Mouse (Mus musculus) liver, embryonic 12.5 days (tissue): Measurements from ENCODE around the gene Clic4. TPM values are rescaled to one million over a fixed set of nuclear protein-coding genes. Genes with fewer than 3 reads are reported as not detected.

Experiments used
- ATAC-seq: fragments of 200-750 bp; cut with Nextera tagmentation; 2 replicates; pipeline ENCODE4 v1.8.0; 2017; ENCODE audit warnings: moderate number of reproducible peaks, mild to moderate bottlenecking, moderate library complexity
- H3K27ac ChIP-seq: fragments of 300-500 bp; sonication (generic); 2 replicates; pipeline ENCODE4 v1.5.1; 2016; ENCODE audit warnings: mild to moderate bottlenecking
- H3K27me3 ChIP-seq: fragments of 300-500 bp; sonication (generic); replicated peaks from 2 replicates; pipeline ENCODE4 v1.6.1; 2016; ENCODE audit warnings: mild to moderate bottlenecking, moderate library complexity
- H3K36me3 ChIP-seq: fragments of 300-500 bp; sonication (generic); 2 replicates; pipeline ENCODE4 v1.6.1; 2016; ENCODE audit warnings: mild to moderate bottlenecking, moderate library complexity
- H3K4me1 ChIP-seq: fragments of 300-500 bp; sonication (generic); 2 replicates; pipeline ENCODE4 v1.6.1; 2016
- H3K4me2 ChIP-seq: fragments of 300-500 bp; sonication (generic); 2 replicates; pipeline ENCODE4 v1.6.1; 2016; ENCODE audit warnings: mild to moderate bottlenecking, moderate library complexity
- H3K4me3 ChIP-seq: fragments of 300-500 bp; sonication (generic); 2 replicates; pipeline ENCODE4 v1.5.1; 2016; ENCODE audit warnings: mild to moderate bottlenecking, moderate library complexity
- H3K9ac ChIP-seq: fragments of 300-500 bp; sonication (generic); 2 replicates; pipeline ENCODE4 v1.6.1; 2016; ENCODE audit warnings: mild to moderate bottlenecking, moderate library complexity
- H3K9me3 ChIP-seq: fragments of 300-500 bp; sonication (generic); replicated peaks from 2 replicates; pipeline ENCODE4 v1.6.1; 2016; ENCODE audit warnings: mild to moderate bottlenecking, moderate library complexity
- WGBS: fragments of 180-500 bp; shearing (Covaris S2); methylation state at CpG from one replicate; pipeline ENCODE4 v1.1.7; 2016; ENCODE audit not compliant: insufficient replicate concordance; 5-methylcytosine and 5-hydroxymethylcytosine counted together
- polyA plus RNA-seq: library from polyadenylated mRNA; unstranded; fragments of >200 nt; fragmentation: Nextera tagmentation; extraction: Ambion mirVana; gene quantifications from 2 replicates; pipeline ENCODE4 v1.2.1, GENCODE M21; 2016

The Clic4 gene
- polyA plus RNA-seq, 1 experiment from 2014 or later: 161 TPM

DNA sequence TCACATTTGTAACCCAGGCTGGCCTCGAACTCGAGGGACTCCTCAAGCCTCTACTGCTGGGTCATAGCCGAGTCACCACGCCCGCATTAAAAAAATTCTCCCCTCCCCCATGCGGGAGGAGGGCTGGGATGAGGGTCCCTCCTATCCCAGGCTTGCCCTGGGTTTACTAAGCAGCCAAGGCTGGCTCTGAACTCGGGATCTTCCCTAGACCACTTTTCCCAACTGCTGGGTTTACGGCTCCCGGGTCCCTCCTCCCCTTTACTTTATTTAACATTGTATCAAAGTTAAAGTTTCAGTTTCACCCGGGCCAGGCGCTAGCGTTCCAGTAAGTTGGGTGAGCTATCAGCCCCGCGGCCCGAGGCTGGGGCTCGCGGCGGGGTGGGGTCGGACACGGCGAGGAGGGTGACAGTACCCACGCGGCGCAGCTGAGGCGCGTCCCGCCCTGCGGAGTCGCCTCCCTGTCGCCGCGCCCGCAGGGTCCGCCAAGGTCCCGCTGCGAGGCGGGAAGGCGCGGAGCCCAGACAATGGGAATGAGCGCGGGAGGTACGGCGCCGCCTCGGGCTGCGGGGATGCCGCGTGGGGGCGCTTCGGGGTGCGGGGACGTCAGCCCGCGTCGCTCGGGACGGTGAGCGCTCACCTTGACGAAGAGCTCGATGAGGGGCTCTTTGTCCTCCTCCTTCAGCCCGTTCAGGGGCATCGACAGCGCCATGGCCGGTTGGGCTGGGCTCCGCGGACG is 565 bp downstream of the Clic4 start:
- Histone ChIP-seq H3K4me3 (peak overlapping the region; percentile 90), H3K36me3 (peaks cover 30% of the 10 kb centered on the region), H3K9me3 (no peaks in the 10 kb centered on the region), H3K4me1 (peaks cover 77% of the 10 kb centered on the region), H3K9ac (peak overlapping the region; percentile 97), H3K27ac (peak overlapping the region; percentile 95), H3K27me3 (no peaks in the 10 kb centered on the region), H3K4me2 (peak overlapping the region; percentile 90)
- under 1% methylated on average over 59 of the region's 67 CpGs for WGBS
- ATAC-seq: peak; percentile 55

GRCm38 (mm10) chr4:135271419-135271828 is 1.2 kb downstream of the Clic4 start:
- WGBS: under 1% methylated on average over 20 of the region's 20 CpGs
- H3K27ac ChIP-seq: peak overlapping the region; percentile 95

GRCm38 (mm10) chr4:135270476-135270875 is 2.1 kb downstream of the Clic4 start:
- Histone ChIP-seq H3K27me3 (no peaks in the 10 kb centered on the region), H3K9me3 (no peaks in the 10 kb centered on the region), H3K4me3 (peak overlapping the region; percentile 90), H3K4me2 (peak overlapping the region; percentile 90), H3K36me3 (peaks cover 39% of the 10 kb centered on the region), H3K4me1 (peaks cover 79% of the 10 kb centered on the region), H3K9ac (peak overlapping the region; percentile 97), H3K27ac (peak overlapping the region; percentile 95)
- ATAC-seq: no peak
- 37% methylated on average over 8 of the region's 8 CpGs for WGBS

More at GRCm38 (mm10) chr4:135271419-135271828, 1.2 kb downstream of the Clic4 start:
- Histone ChIP-seq H3K4me3 (peak overlapping the region; percentile 90), H3K4me2 (peak overlapping the region; percentile 90), H3K9ac (peak overlapping the region; percentile 97), H3K27me3 (no peaks in the 10 kb centered on the region), H3K36me3 (peaks cover 33% of the 10 kb centered on the region), H3K9me3 (no peaks in the 10 kb centered on the region), H3K4me1 (peaks cover 77% of the 10 kb centered on the region)
- no peak for ATAC-seq

DNA sequence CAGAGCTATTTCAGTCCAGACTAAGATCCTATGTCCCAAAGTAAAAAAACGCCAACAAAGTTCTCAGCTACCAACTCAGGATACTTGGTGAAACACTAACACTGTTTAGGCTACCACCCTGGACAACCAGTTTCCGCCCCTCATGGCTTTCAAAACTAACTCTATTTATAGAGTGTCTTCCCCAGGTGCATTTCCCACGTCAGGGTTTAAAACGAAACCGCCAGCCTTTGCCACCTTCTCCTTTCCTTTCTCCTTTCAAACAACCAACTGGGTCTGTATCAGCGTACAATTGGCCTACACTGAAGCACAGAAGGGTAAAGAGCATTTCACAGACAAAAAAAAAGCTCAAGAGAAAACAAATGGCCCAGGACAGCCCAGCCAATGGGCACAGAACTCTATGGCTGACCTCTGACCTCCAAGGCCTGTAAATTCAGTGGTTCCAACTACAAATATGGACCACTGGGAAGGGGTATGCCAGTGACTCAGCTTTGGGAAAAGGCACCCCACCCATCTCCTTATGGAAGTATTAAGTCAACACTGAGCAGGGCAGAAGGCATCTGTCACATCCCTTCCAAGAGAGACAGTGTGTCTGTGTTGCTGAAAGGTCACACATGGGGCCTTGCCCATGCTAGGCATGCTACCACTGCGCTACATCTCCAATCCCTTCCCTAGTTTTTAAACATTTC is 2.8 kb downstream of the Clic4 start:
- peak overlapping the region; percentile 95 for H3K27ac ChIP-seq
- peak overlapping the region; percentile 90 for H3K4me3 ChIP-seq
- H3K27me3 ChIP-seq: no peaks in the 10 kb centered on the region
- H3K9me3 ChIP-seq: no peaks in the 10 kb centered on the region
- peak overlapping the region; percentile 90 for H3K4me2 ChIP-seq
- peak overlapping the region; percentile 97 for H3K9ac ChIP-seq
- WGBS: 65% methylated on average over 7 of the region's 7 CpGs
- ATAC-seq: no peak
- peaks cover 45% of the 10 kb centered on the region for H3K36me3 ChIP-seq
- H3K4me1 ChIP-seq: peaks cover 75% of the 10 kb centered on the region

- peaks cover 63% of the 10 kb centered on the region for H3K36me3 ChIP-seq
- peak overlapping the region; percentile 21; the same call in 1 of the 2 replicates for H3K4me2 ChIP-seq
- WGBS: 73% methylated on average over 8 of the region's 8 CpGs
- 0 out of 2 replicates have a peak overlapping the region, but pooled peaks have one; percentile 24 for H3K9ac ChIP-seq
- H3K27me3 ChIP-seq: no peaks in the 10 kb centered on the region
- no peak for ATAC-seq
- peak overlapping the region; percentile 6; the same call in 1 of the 2 replicates for H3K27ac ChIP-seq
- peaks cover 79% of the 10 kb centered on the region for H3K4me1 ChIP-seq
- no peaks in the 10 kb centered on the region for H3K9me3 ChIP-seq
- H3K4me3 ChIP-seq: no peak overlapping the region
Measured at GRCm38 (mm10) chr4:135267521-135267920, 5.1 kb downstream of the Clic4 start.

GRCm38 (mm10) chr4:135266987-135267386 is 5.6 kb downstream of the Clic4 start:
- ATAC-seq: no peak
- Histone ChIP-seq H3K4me1 (peaks cover 84% of the 10 kb centered on the region), H3K27ac (peak overlapping the region; percentile 6; the same call in 1 of the 2 replicates), H3K4me2 (0 out of 2 replicates have a peak overlapping the region, but pooled peaks have one; percentile 21), H3K27me3 (no peaks in the 10 kb centered on the region), H3K9ac (no peak overlapping the region), H3K9me3 (no peaks in the 10 kb centered on the region), H3K4me3 (no peak overlapping the region), H3K36me3 (peaks cover 68% of the 10 kb centered on the region)
- WGBS: 61% methylated on average over 9 of the region's 9 CpGs

DNA sequence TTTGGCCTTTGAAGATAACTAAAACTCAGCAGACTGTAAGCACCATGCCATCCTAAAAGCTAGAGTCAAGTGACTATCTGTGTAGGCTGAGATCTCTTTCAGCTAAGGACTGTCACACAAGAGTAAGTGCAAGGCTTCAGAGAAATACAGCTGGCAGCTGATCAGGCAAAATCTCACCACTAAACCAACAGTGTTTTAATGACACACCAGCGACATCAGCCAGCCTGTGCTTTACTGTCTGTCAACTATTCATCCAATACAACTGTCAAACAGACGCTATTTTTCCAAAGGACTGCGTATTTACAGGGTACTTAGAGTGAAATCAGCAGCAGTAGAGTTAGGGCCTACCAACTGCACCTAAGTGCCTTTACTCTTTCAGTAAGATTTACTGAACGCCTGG is 12.2 kb downstream of the Clic4 start:
- Histone ChIP-seq H3K36me3 (peaks cover 66% of the 10 kb centered on the region), H3K27ac (no peak overlapping the region), H3K9me3 (no peaks in the 10 kb centered on the region), H3K9ac (no peak overlapping the region), H3K4me3 (no peak overlapping the region), H3K27me3 (no peaks in the 10 kb centered on the region), H3K4me1 (peaks cover 83% of the 10 kb centered on the region), H3K4me2 (no peak overlapping the region)
- WGBS: 78% methylated on average over 4 of the region's 4 CpGs
- ATAC-seq: no peak

DNA sequence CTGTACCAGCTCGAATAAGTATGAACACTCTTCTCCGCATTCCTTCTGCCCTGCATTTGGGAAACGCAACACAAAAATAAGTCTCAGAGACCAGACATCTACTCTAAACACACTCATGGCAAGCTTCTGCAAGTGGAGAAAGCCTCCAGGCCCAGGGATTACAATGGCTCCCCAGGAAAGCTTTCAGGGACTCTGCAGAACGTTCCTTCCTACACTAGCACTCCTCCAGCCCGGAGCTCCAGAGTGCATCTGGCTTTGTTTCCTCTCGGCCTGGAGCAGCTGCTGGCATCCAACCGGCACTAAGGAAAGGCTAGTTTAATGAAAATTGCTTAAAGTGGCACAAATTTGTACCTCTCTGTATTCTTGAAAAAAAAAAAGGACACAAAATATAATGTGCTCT is 14.1 kb downstream of the Clic4 start:
- Histone ChIP-seq H3K27ac (peak overlapping the region; percentile 46; the same call in 1 of the 2 replicates), H3K4me1 (peaks cover 89% of the 10 kb centered on the region), H3K9ac (no peak overlapping the region), H3K36me3 (peaks cover 61% of the 10 kb centered on the region), H3K4me3 (no peak overlapping the region), H3K27me3 (no peaks in the 10 kb centered on the region), H3K4me2 (no peak overlapping the region), H3K9me3 (no peaks in the 10 kb centered on the region)
- no peak for ATAC-seq
- 82% methylated on average over 7 of the region's 7 CpGs for WGBS

- Histone ChIP-seq H3K9ac (no peak overlapping the region), H3K4me1 (peaks cover 89% of the 10 kb centered on the region), H3K4me3 (no peak overlapping the region), H3K27me3 (no peaks in the 10 kb centered on the region), H3K9me3 (no peaks in the 10 kb centered on the region), H3K36me3 (peaks cover 62% of the 10 kb centered on the region), H3K4me2 (no peak overlapping the region), H3K27ac (peak overlapping the region; percentile 46; the same call in 1 of the 2 replicates)
- 79% methylated on average over 9 of the region's 9 CpGs for WGBS
- no peak for ATAC-seq
Measured at GRCm38 (mm10) chr4:135257881-135258476, 14.6 kb downstream of the Clic4 start.

DNA sequence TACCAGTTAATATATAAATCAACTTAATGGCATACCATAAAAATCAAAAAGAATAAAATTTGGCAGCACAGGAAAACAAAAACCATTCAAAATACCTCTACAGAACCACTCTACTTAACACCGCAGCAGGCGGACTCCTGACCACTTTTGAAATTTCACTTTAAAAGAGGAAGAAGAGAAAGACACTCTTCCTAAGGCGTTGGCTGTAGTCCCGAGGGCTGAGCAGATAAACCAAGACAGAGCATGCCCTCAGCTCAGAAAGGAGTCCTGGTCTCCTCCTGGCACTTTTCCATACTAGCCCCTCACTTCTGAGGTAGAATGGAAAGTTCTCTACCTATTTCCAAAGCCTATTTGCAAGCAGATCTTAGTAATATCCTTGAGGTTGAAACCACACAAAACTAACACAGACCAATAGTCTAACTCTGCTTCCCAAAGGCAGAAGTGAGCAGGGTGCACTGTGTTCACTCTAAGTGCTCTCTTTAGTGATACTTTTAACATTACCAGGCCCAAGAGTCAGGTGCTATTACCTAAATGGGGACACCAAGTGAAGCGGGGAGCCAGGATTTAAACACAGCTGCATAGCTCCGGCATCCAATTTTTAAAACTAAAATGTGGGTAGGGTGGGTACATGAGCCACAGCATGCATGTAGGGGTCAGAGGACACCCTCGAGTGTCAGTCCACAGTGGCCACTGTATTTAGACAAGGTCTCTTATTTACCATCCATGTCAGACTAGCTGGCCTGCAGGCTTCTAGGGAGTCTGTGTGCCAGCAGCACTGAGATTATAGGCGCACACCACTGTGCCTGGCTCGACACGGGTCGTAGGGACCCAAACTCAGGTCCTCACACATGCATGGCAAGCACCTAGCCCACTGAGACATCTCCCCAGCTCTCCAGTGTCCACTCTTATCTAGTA is 15.8 kb downstream of the Clic4 start:
- peak overlapping the region; percentile 34 for H3K27ac ChIP-seq
- 59% methylated on average over 11 of the region's 11 CpGs for WGBS
- ATAC-seq: no peak
- no peak overlapping the region for H3K4me2 ChIP-seq
- no peaks in the 10 kb centered on the region for H3K9me3 ChIP-seq
- peaks cover 50% of the 10 kb centered on the region for H3K36me3 ChIP-seq
- H3K4me1 ChIP-seq: peaks cover 86% of the 10 kb centered on the region
- no peaks in the 10 kb centered on the region for H3K27me3 ChIP-seq
- no peak overlapping the region for H3K4me3 ChIP-seq
- H3K9ac ChIP-seq: peak overlapping the region; percentile 8

DNA sequence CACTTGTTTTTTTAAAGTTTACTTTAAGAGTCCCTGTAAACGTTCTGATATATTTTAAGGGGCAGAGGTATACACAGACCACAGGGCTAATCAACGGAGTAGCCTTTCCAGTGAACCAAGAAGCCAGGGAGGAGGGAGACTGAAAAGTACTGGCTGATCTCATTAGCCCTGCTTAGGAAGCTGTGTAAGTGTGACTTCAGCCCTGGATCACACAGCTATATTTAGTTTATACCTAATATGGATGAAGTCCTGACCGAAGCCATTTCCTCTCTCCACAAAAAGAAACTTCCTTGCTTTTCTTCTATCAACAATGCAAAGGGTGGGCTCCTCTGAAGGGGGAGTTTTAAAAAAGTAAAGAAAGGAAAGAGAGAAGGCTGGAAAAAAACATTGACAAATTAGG is 17.8 kb downstream of the Clic4 start:
- Histone ChIP-seq H3K4me1 (peaks cover 70% of the 10 kb centered on the region), H3K4me3 (no peak overlapping the region), H3K27me3 (no peaks in the 10 kb centered on the region), H3K36me3 (peaks cover 47% of the 10 kb centered on the region), H3K27ac (peak overlapping the region; percentile 72), H3K4me2 (peak overlapping the region; percentile 1; the same call in 1 of the 2 replicates), H3K9me3 (no peaks in the 10 kb centered on the region), H3K9ac (peak overlapping the region; percentile 9; the same call in 1 of the 2 replicates)
- peak; percentile 52; the same call in 1 of the 2 replicates for ATAC-seq
- WGBS: 33% methylated on average over 3 of the region's 3 CpGs
